Mouse (Mus musculus) heart, embryonic 16.5 days (tissue): ENCODE data around the gene Cfap161. TPM values are rescaled to one million over a fixed set of nuclear protein-coding genes. Genes with fewer than 3 reads are reported as not detected.

Experiments used
- ATAC-seq: fragments of 200-750 bp; cut with Nextera tagmentation; replicated peaks from 2 replicates; pipeline ENCODE4 v1.8.0; 2017; ENCODE audit warnings: moderate number of reproducible peaks; ENCODE audit not compliant: insufficient read depth, low FRiP score; ENCODE audit errors: extremely low read depth
- H3K27ac ChIP-seq: fragments of 300-500 bp; sonication (generic); 2 replicates; pipeline ENCODE4 v1.5.1; 2014; ENCODE audit warnings: mild to moderate bottlenecking, low read length, control low read depth, moderate library complexity
- H3K27me3 ChIP-seq: fragments of 300-500 bp; sonication (generic); 2 replicates; pipeline ENCODE4 v1.6.1; 2014; ENCODE audit warnings: low read length, mixed read lengths; ENCODE audit not compliant: control insufficient read depth, insufficient read depth
- H3K36me3 ChIP-seq: fragments of 300-500 bp; sonication (generic); 2 replicates; pipeline ENCODE4 v1.6.1; 2014; ENCODE audit not compliant: control insufficient read depth, insufficient read depth
- H3K4me1 ChIP-seq: fragments of 300-500 bp; sonication (generic); 2 replicates; pipeline ENCODE4 v1.6.1; 2014; ENCODE audit warnings: low read length, mixed read lengths; ENCODE audit not compliant: control insufficient read depth, insufficient read depth
- H3K4me2 ChIP-seq: fragments of 300-500 bp; sonication (generic); 2 replicates; pipeline ENCODE4 v1.6.1; 2014; ENCODE audit warnings: low read depth, mild to moderate bottlenecking, control low read depth, low read length
- H3K4me3 ChIP-seq: fragments of 300-500 bp; sonication (generic); 2 replicates; pipeline ENCODE4 v1.5.1; 2014; ENCODE audit warnings: mild to moderate bottlenecking, control low read depth, low read length
- H3K9ac ChIP-seq: fragments of 300-500 bp; sonication (generic); 2 replicates; pipeline ENCODE4 v1.6.1; 2014; ENCODE audit warnings: low read length, control low read depth
- H3K9me3 ChIP-seq: fragments of 300-500 bp; sonication (generic); replicated peaks from 2 replicates; pipeline ENCODE4 v1.6.1; 2016; ENCODE audit warnings: low read length; ENCODE audit not compliant: control insufficient read depth
- WGBS: fragments of 180-500 bp; shearing (Covaris S2); extraction: QIAGEN DNeasy Blood & Tissue Kit; methylation state at CpG from one replicate; pipeline ENCODE4 v1.1.7; 2014; 5-methylcytosine and 5-hydroxymethylcytosine counted together
- polyA plus RNA-seq: library from polyadenylated mRNA; unstranded; fragments of >200 nt; fragmentation: Nextera tagmentation; extraction: Ambion mirVana; gene quantifications from 2 replicates; pipeline ENCODE4 v1.2.1, GENCODE M21; 2015

Cfap161 gene
- polyA plus RNA-seq, 1 experiment from 2014 or later, result 1.8 TPM

GRCm38 (mm10) chr7:83762336-83762735, 32.3 kb downstream of the Cfap161 start:
- WGBS, result 74% methylated on average over 5 of the region's 5 CpGs

GRCm38 (mm10) chr7:83751055-83751454, 43.6 kb downstream of the Cfap161 start:
- H3K4me2 ChIP-seq, result no peak overlapping the region
- H3K4me3 ChIP-seq, result no peak overlapping the region
- no peak overlapping the region for H3K27ac ChIP-seq
- H3K4me1 ChIP-seq, result no peaks in the 10 kb centered on the region
- no peaks in the 10 kb centered on the region for H3K36me3 ChIP-seq
- WGBS, result 37% methylated on average over 1 of the region's 1 CpGs
- no peaks in the 10 kb centered on the region for H3K27me3 ChIP-seq
- H3K9ac ChIP-seq, result no peak overlapping the region
- no peaks in the 10 kb centered on the region for H3K9me3 ChIP-seq
- no peak for ATAC-seq

More at GRCm38 (mm10) chr7:83762336-83762735, 32.3 kb downstream of the Cfap161 start:
- Histone ChIP-seq H3K27me3 (no peaks in the 10 kb centered on the region), H3K4me3 (no peak overlapping the region), H3K9me3 (no peaks in the 10 kb centered on the region), H3K36me3 (no peaks in the 10 kb centered on the region), H3K4me2 (no peak overlapping the region), H3K27ac (no peak overlapping the region), H3K9ac (no peak overlapping the region), H3K4me1 (no peaks in the 10 kb centered on the region)
- ATAC-seq, result no peak

GRCm38 (mm10) chr7:83748405-83748804, 46.3 kb downstream of the Cfap161 start:
- Histone ChIP-seq H3K4me2 (no peak overlapping the region), H3K27me3 (no peaks in the 10 kb centered on the region), H3K9ac (no peak overlapping the region), H3K36me3 (no peaks in the 10 kb centered on the region), H3K27ac (no peak overlapping the region), H3K4me1 (peaks cover 7% of the 10 kb centered on the region), H3K9me3 (no peaks in the 10 kb centered on the region), H3K4me3 (no peak overlapping the region)
- ATAC-seq, result no peak
- 80% methylated on average over 1 of the region's 1 CpGs for WGBS

GRCm38 (mm10) chr7:83746107-83746687, 48.5 kb downstream of the Cfap161 start:
- Histone ChIP-seq H3K9me3 (no peaks in the 10 kb centered on the region), H3K9ac (peak overlapping the region; percentile 52; the same call in 1 of the 2 replicates), H3K4me3 (peak overlapping the region; percentile 37; the same call in 1 of the 2 replicates), H3K4me1 (peaks cover 7% of the 10 kb centered on the region), H3K27me3 (no peaks in the 10 kb centered on the region), H3K4me2 (peak overlapping the region; percentile 65), H3K27ac (peak overlapping the region; percentile 57; the same call in 1 of the 2 replicates), H3K36me3 (no peaks in the 10 kb centered on the region)
- no peak for ATAC-seq
- WGBS, result 51% methylated on average over 8 of the region's 8 CpGs

GRCm38 (mm10) chr7:83745413-83746106, 49.1 kb downstream of the Cfap161 start, which contains the start of gene Il16:
Gene Il16 (minus strand): TSS chr7:83745726.
- peak; percentile 63; the same call in 1 of the 2 replicates for ATAC-seq
- 20% methylated on average over 20 of the region's 20 CpGs for WGBS

GRCm38 (mm10) chr7:83745065-83745412, 49.6 kb downstream of the Cfap161 start:
- Histone ChIP-seq H3K9me3 (no peaks in the 10 kb centered on the region), H3K4me3 (peak overlapping the region; percentile 37), H3K4me1 (peaks cover 7% of the 10 kb centered on the region), H3K36me3 (no peaks in the 10 kb centered on the region), H3K27me3 (no peaks in the 10 kb centered on the region), H3K4me2 (peak overlapping the region; percentile 65), H3K9ac (peak overlapping the region; percentile 52), H3K27ac (peak overlapping the region; percentile 53)
- no peak for ATAC-seq
- WGBS, result 55% methylated on average over 9 of the region's 9 CpGs

More at GRCm38 (mm10) chr7:83745413-83746106, 49.1 kb downstream of the Cfap161 start, which contains the start of gene Il16:
- H3K27ac ChIP-seq, result peak within 1 kb of the TSS; percentile 57
- peak within 1 kb of the TSS; percentile 52 for H3K9ac ChIP-seq
- H3K4me3 ChIP-seq, result peak within 1 kb of the TSS; percentile 37
- no peaks in the 10 kb centered on the region for H3K9me3 ChIP-seq
- H3K4me1 ChIP-seq, result peaks cover 7% of the 10 kb centered on the region
- no peaks in the 10 kb centered on the region for H3K36me3 ChIP-seq
- no peaks in the 10 kb centered on the region for H3K27me3 ChIP-seq
- peak within 1 kb of the TSS; percentile 65 for H3K4me2 ChIP-seq

- no peak overlapping the region for H3K27ac ChIP-seq
- peak overlapping the region; percentile 65; the same call in 1 of the 2 replicates for H3K4me2 ChIP-seq
- H3K36me3 ChIP-seq, result no peaks in the 10 kb centered on the region
- no peaks in the 10 kb centered on the region for H3K27me3 ChIP-seq
- peaks cover 8% of the 10 kb centered on the region for H3K4me1 ChIP-seq
- H3K9ac ChIP-seq, result no peak overlapping the region
- WGBS, result 81% methylated on average over 4 of the region's 4 CpGs
- no peak overlapping the region for H3K4me3 ChIP-seq
- no peak for ATAC-seq
- no peaks in the 10 kb centered on the region for H3K9me3 ChIP-seq
These were observed 50.4 kb downstream of the Cfap161 start for GRCm38 (mm10) chr7:83744250-83744649.

- Histone ChIP-seq H3K9me3 (no peaks in the 10 kb centered on the region), H3K4me3 (no peak overlapping the region), H3K27ac (no peak overlapping the region), H3K4me1 (peaks cover 8% of the 10 kb centered on the region), H3K36me3 (no peaks in the 10 kb centered on the region), H3K27me3 (no peaks in the 10 kb centered on the region), H3K9ac (no peak overlapping the region), H3K4me2 (no peak overlapping the region)
- WGBS, result 45% methylated on average over 3 of the region's 3 CpGs
- ATAC-seq, result no peak
These were observed 52.0 kb downstream of the Cfap161 start for GRCm38 (mm10) chr7:83742690-83743089.

GRCm38 (mm10) chr7:83742026-83742425, 52.7 kb downstream of the Cfap161 start:
- H3K4me1 ChIP-seq, result peaks cover 8% of the 10 kb centered on the region
- H3K4me3 ChIP-seq, result no peak overlapping the region
- H3K27me3 ChIP-seq, result no peaks in the 10 kb centered on the region
- H3K4me2 ChIP-seq, result no peak overlapping the region
- H3K9me3 ChIP-seq, result no peaks in the 10 kb centered on the region
- no peaks in the 10 kb centered on the region for H3K36me3 ChIP-seq
- H3K27ac ChIP-seq, result no peak overlapping the region
- no peak overlapping the region for H3K9ac ChIP-seq
- ATAC-seq, result no peak
- WGBS, result 78% methylated on average over 2 of the region's 2 CpGs
